Mouse (Mus musculus): Measurements from ENCODE around the gene Klhdc8a. TPM values are rescaled to one million over a fixed set of nuclear protein-coding genes. Genes with fewer than 3 reads are reported as not detected.

Gene Klhdc8a
- 0.99 and 1.1 TPM in 2 replicates for polyA plus RNA-seq (2014; fragmentation: Nextera tagmentation; extraction: Ambion mirVana)

GRCm38 (mm10) chr1:132298425-132298800 is at the start of gene Klhdc8a:
Klhdc8a (plus strand) TSS chr1:132298626.
- Histone ChIP-seq H3K27me3 (ENCODE audit: control insufficient read depth, insufficient read depth, low read length) (peaks cover 11% of the 10 kb centered on the region), H3K4me3 (ENCODE audit: low read depth, low read length) (peak within 1 kb of the TSS; percentile 48), H3K4me1 (replicated peaks; ENCODE audit: control insufficient read depth, insufficient read depth, low read length) (peaks cover 23% of the 10 kb centered on the region), H3K9ac (ENCODE audit: low read length) (peak within 1 kb of the TSS; percentile 66), H3K36me3 (ENCODE audit: control insufficient read depth, insufficient read depth, low read length) (no peaks in the 10 kb centered on the region), H3K27ac (ENCODE audit: low read depth, low read length) (no peak within 1 kb of the TSS), H3K4me2 (ENCODE audit: low read depth, low read length, severe bottlenecking) (peak within 1 kb of the TSS; percentile 92), H3K9me3 (ENCODE audit: control insufficient read depth, low read length) (no peaks in the 10 kb centered on the region)
- WGBS: 1% methylated on average over 28 of the region's 28 CpGs
- ATAC-seq (replicated peaks; ENCODE audit: low FRiP score) (peak; percentile 60), DNase-seq (ENCODE audit: low spot score) (peak; percentile 80)

GRCm38 (mm10) chr1:132254467-132254866 is 44.0 kb upstream of the Klhdc8a start:
- Histone ChIP-seq H3K36me3 (ENCODE audit: control insufficient read depth, insufficient read depth, low read length) (no peaks in the 10 kb centered on the region), H3K9me3 (ENCODE audit: control insufficient read depth, low read length) (no peaks in the 10 kb centered on the region), H3K9ac (ENCODE audit: low read length) (no peak overlapping the region), H3K27ac (ENCODE audit: low read depth, low read length) (no peak overlapping the region), H3K4me3 (ENCODE audit: low read depth, low read length) (no peak overlapping the region), H3K4me2 (ENCODE audit: low read depth, low read length, severe bottlenecking) (no peak overlapping the region), H3K27me3 (ENCODE audit: control insufficient read depth, insufficient read depth, low read length) (no peaks in the 10 kb centered on the region), H3K4me1 (replicated peaks; ENCODE audit: control insufficient read depth, insufficient read depth, low read length) (no peaks in the 10 kb centered on the region)
- ATAC-seq (replicated peaks; ENCODE audit: low FRiP score): no peak
- WGBS: 86% methylated on average over 6 of the region's 6 CpGs
- DNase-seq (ENCODE audit: low spot score): no peak

DNA sequence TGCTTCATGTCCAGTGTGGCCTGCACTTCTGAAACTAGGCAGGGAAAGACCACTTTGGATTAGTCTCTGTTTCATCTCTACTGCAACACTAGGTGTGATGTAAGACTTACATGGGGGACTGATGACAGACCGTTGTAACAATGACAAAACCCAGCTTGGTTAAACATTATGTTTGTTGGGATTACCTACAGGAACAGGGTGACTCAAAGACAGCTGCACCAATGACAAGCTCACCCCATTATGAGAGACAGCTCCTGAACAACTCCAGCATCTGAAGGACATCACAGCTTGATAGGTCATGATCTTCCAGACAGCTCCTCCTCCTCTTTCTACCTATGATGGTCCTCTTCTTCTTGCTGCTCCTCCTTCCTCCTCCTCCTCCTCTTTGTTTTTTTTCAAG is 38.1 kb upstream of the Klhdc8a start:
- WGBS: 90% methylated on average over 1 of the region's 1 CpGs
- Histone ChIP-seq H3K4me2 (ENCODE audit: low read depth, low read length, severe bottlenecking) (no peak overlapping the region), H3K4me3 (ENCODE audit: low read depth, low read length) (no peak overlapping the region), H3K36me3 (ENCODE audit: control insufficient read depth, insufficient read depth, low read length) (no peaks in the 10 kb centered on the region), H3K27me3 (ENCODE audit: control insufficient read depth, insufficient read depth, low read length) (no peaks in the 10 kb centered on the region), H3K4me1 (replicated peaks; ENCODE audit: control insufficient read depth, insufficient read depth, low read length) (no peaks in the 10 kb centered on the region), H3K27ac (ENCODE audit: low read depth, low read length) (no peak overlapping the region), H3K9me3 (ENCODE audit: control insufficient read depth, low read length) (no peaks in the 10 kb centered on the region), H3K9ac (ENCODE audit: low read length) (no peak overlapping the region)
- DNase-seq (ENCODE audit: low spot score): no peak
- no peak for ATAC-seq (replicated peaks; ENCODE audit: low FRiP score)

- no peak overlapping the region for H3K9ac ChIP-seq (ENCODE audit: low read length)
- no peaks in the 10 kb centered on the region for H3K27me3 ChIP-seq (ENCODE audit: control insufficient read depth, insufficient read depth, low read length)
- H3K4me3 ChIP-seq (ENCODE audit: low read depth, low read length): no peak overlapping the region
- no peak overlapping the region for H3K27ac ChIP-seq (ENCODE audit: low read depth, low read length)
- no peaks in the 10 kb centered on the region for H3K36me3 ChIP-seq (ENCODE audit: control insufficient read depth, insufficient read depth, low read length)
- H3K4me1 ChIP-seq (replicated peaks; ENCODE audit: control insufficient read depth, insufficient read depth, low read length): no peaks in the 10 kb centered on the region
- no peaks in the 10 kb centered on the region for H3K9me3 ChIP-seq (ENCODE audit: control insufficient read depth, low read length)
- ATAC-seq (replicated peaks; ENCODE audit: low FRiP score) (no peak), DNase-seq (ENCODE audit: low spot score) (no peak)
- no peak overlapping the region for H3K4me2 ChIP-seq (ENCODE audit: low read depth, low read length, severe bottlenecking)
- WGBS: 73% methylated on average over 5 of the region's 5 CpGs
Measured at GRCm38 (mm10) chr1:132261058-132261457, 37.4 kb upstream of the Klhdc8a start.

GRCm38 (mm10) chr1:132263618-132264017 is 34.8 kb upstream of the Klhdc8a start:
- no peak overlapping the region for H3K4me3 ChIP-seq (ENCODE audit: low read depth, low read length)
- DNase-seq (ENCODE audit: low spot score) (no peak), ATAC-seq (replicated peaks; ENCODE audit: low FRiP score) (no peak)
- no peaks in the 10 kb centered on the region for H3K36me3 ChIP-seq (ENCODE audit: control insufficient read depth, insufficient read depth, low read length)
- no peak overlapping the region for H3K4me2 ChIP-seq (ENCODE audit: low read depth, low read length, severe bottlenecking)
- no peak overlapping the region for H3K27ac ChIP-seq (ENCODE audit: low read depth, low read length)
- WGBS: 76% methylated on average over 4 of the region's 4 CpGs
- H3K9me3 ChIP-seq (ENCODE audit: control insufficient read depth, low read length): no peaks in the 10 kb centered on the region
- no peak overlapping the region for H3K9ac ChIP-seq (ENCODE audit: low read length)
- H3K4me1 ChIP-seq (replicated peaks; ENCODE audit: control insufficient read depth, insufficient read depth, low read length): no peaks in the 10 kb centered on the region
- H3K27me3 ChIP-seq (ENCODE audit: control insufficient read depth, insufficient read depth, low read length): no peaks in the 10 kb centered on the region

- H3K27me3 ChIP-seq (ENCODE audit: control insufficient read depth, insufficient read depth, low read length): no peaks in the 10 kb centered on the region
- no peak overlapping the region for H3K4me3 ChIP-seq (ENCODE audit: low read depth, low read length)
- H3K4me2 ChIP-seq (ENCODE audit: low read depth, low read length, severe bottlenecking): no peak overlapping the region
- DNase-seq (ENCODE audit: low spot score): no peak
- no peaks in the 10 kb centered on the region for H3K9me3 ChIP-seq (ENCODE audit: control insufficient read depth, low read length)
- no peak overlapping the region for H3K27ac ChIP-seq (ENCODE audit: low read depth, low read length)
- ATAC-seq (replicated peaks; ENCODE audit: low FRiP score): no peak
- 72% methylated on average over 7 of the region's 7 CpGs for WGBS
- no peak overlapping the region for H3K9ac ChIP-seq (ENCODE audit: low read length)
- no peaks in the 10 kb centered on the region for H3K4me1 ChIP-seq (replicated peaks; ENCODE audit: control insufficient read depth, insufficient read depth, low read length)
- H3K36me3 ChIP-seq (ENCODE audit: control insufficient read depth, insufficient read depth, low read length): no peaks in the 10 kb centered on the region
Measured at GRCm38 (mm10) chr1:132264577-132264976, 33.8 kb upstream of the Klhdc8a start.

DNA sequence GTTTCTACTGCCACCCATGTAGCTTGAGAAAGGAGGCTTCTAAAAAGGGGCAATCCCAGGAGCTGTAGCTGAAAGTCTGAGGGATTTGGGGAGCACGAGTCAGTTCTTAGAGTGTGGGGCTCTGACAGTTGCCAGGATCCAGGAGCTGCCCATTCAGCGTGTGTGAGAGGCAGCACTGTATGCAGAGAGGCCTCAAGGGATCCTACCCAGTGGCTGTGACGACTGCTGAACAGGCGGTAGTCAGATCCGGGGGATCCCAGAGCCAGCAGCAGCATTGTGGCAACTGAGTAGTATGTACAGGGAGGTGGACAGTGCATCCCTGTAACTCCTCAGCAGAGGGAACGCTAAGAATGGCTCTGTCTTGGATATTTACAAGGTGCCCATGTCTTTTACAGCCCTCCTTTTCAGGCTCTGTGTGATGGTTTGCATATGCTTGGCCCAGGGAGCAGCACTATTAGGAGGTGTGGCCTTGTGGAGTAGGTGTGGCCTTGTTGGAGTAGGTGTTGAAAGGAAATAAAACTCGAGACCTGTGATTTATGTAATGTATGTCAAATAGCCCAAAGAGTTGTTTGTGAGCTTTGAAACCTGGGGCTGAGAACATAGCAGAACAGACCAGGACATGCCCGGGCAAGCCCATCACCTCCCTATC is 33.1 kb upstream of the Klhdc8a start:
- no peak overlapping the region for H3K9ac ChIP-seq (ENCODE audit: low read length)
- no peak for DNase-seq (ENCODE audit: low spot score)
- no peak overlapping the region for H3K4me3 ChIP-seq (ENCODE audit: low read depth, low read length)
- ATAC-seq (replicated peaks; ENCODE audit: low FRiP score): no peak
- H3K27ac ChIP-seq (ENCODE audit: low read depth, low read length): no peak overlapping the region
- H3K4me1 ChIP-seq (replicated peaks; ENCODE audit: control insufficient read depth, insufficient read depth, low read length): no peaks in the 10 kb centered on the region
- no peak overlapping the region for H3K4me2 ChIP-seq (ENCODE audit: low read depth, low read length, severe bottlenecking)
- WGBS: 77% methylated on average over 8 of the region's 8 CpGs
- no peaks in the 10 kb centered on the region for H3K9me3 ChIP-seq (ENCODE audit: control insufficient read depth, low read length)
- no peaks in the 10 kb centered on the region for H3K36me3 ChIP-seq (ENCODE audit: control insufficient read depth, insufficient read depth, low read length)
- H3K27me3 ChIP-seq (ENCODE audit: control insufficient read depth, insufficient read depth, low read length): no peaks in the 10 kb centered on the region

DNA sequence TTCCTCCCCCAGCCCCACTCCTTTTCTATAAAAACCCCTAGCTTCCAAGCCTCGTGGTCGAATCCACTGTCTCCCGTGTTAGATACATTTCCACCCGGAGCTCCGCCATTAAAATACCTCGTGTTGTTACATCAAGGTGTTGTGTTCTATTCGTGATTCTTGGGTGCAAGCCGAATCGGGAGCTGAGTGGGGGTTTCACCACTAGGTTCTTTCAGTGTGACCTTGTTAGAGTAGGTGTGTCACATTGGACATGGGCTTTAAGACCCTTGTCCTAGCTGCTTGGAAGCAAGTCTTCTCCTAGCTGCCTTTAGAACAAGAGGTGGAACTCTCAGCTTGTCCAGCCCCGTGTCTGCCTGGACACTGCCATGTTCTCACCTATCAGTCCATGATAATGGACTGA is 32.5 kb upstream of the Klhdc8a start:
- H3K9me3 ChIP-seq (ENCODE audit: control insufficient read depth, low read length): no peaks in the 10 kb centered on the region
- H3K36me3 ChIP-seq (ENCODE audit: control insufficient read depth, insufficient read depth, low read length): no peaks in the 10 kb centered on the region
- H3K4me2 ChIP-seq (ENCODE audit: low read depth, low read length, severe bottlenecking): no peak overlapping the region
- H3K27ac ChIP-seq (ENCODE audit: low read depth, low read length): no peak overlapping the region
- no peaks in the 10 kb centered on the region for H3K4me1 ChIP-seq (replicated peaks; ENCODE audit: control insufficient read depth, insufficient read depth, low read length)
- ATAC-seq (replicated peaks; ENCODE audit: low FRiP score) (no peak), DNase-seq (ENCODE audit: low spot score) (no peak)
- H3K4me3 ChIP-seq (ENCODE audit: low read depth, low read length): no peak overlapping the region
- WGBS: 92% methylated on average over 10 of the region's 10 CpGs
- H3K27me3 ChIP-seq (ENCODE audit: control insufficient read depth, insufficient read depth, low read length): no peaks in the 10 kb centered on the region
- H3K9ac ChIP-seq (ENCODE audit: low read length): no peak overlapping the region

DNA sequence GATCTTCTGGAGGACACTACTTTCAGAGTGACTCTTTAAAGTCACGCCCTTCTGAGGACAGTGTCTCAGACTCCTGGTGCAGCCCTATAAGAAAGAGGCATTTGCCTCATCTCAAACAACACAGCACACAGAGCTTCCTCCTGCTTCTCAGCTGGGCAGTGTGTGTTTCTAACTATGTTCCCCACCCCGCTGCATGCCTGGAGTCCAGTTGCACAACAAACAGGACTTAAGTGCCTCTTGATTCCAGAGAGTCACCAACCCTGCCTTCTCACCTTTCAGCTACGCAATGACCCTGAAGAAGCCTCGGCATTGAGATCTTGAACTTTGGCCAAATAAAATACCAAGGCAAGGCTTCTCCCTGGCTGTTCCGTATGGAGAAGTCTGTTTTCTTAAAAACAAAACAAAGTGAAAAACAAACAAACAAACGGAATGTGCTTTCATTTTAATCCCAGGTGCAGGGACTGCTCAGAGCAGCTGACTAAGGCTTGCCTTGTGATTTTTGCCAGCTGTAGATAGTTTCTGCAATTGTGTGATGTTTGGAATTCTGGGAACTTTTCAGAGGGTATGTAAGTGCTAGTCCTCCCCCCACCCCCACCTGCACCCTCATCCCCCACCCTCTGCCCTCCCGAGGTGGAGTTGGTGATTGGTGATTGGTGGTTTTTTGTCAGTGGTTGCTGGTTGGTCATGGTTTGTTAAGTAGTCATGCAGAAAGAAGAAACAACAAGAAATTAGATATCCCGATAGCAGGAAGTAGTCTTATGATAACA is 31.5 kb upstream of the Klhdc8a start:
- no peaks in the 10 kb centered on the region for H3K9me3 ChIP-seq (ENCODE audit: control insufficient read depth, low read length)
- H3K4me1 ChIP-seq (replicated peaks; ENCODE audit: control insufficient read depth, insufficient read depth, low read length): no peaks in the 10 kb centered on the region
- H3K27ac ChIP-seq (ENCODE audit: low read depth, low read length): no peak overlapping the region
- no peaks in the 10 kb centered on the region for H3K36me3 ChIP-seq (ENCODE audit: control insufficient read depth, insufficient read depth, low read length)
- no peak overlapping the region for H3K9ac ChIP-seq (ENCODE audit: low read length)
- no peak for ATAC-seq (replicated peaks; ENCODE audit: low FRiP score)
- no peak overlapping the region for H3K4me3 ChIP-seq (ENCODE audit: low read depth, low read length)
- H3K4me2 ChIP-seq (ENCODE audit: low read depth, low read length, severe bottlenecking): no peak overlapping the region
- no peaks in the 10 kb centered on the region for H3K27me3 ChIP-seq (ENCODE audit: control insufficient read depth, insufficient read depth, low read length)
- no peak for DNase-seq (ENCODE audit: low spot score)
- 67% methylated on average over 8 of the region's 8 CpGs for WGBS
